Mouse (Mus musculus) C2C12 (cell line): Measurements from ENCODE around the gene Btbd2. TPM values are rescaled to one million over a fixed set of nuclear protein-coding genes. Genes with fewer than 3 reads are reported as not detected.

Source experiments
- H3K27me3 ChIP-seq: one replicate; pipeline ENCODE4 v1.6.1; 2011; ENCODE audit not compliant: control insufficient read depth, insufficient read depth, insufficient read length
- H3K36me3 ChIP-seq: one replicate; pipeline ENCODE4 v1.6.1; 2011; ENCODE audit not compliant: control insufficient read depth, insufficient read depth
- H3K4me3 ChIP-seq: one replicate; pipeline ENCODE4 v1.5.1; 2011; ENCODE audit warnings: mild to moderate bottlenecking, control low read depth; ENCODE audit not compliant: poor library complexity, insufficient read depth, severe bottlenecking
- H3K79me2 ChIP-seq: one replicate; pipeline ENCODE4 v1.6.1; 2011; ENCODE audit not compliant: control insufficient read depth, insufficient read depth
- H3K79me3 ChIP-seq: one replicate; pipeline ENCODE4 v1.6.1; 2011; ENCODE audit warnings: low read depth, control low read depth
- H3ac ChIP-seq: one replicate; pipeline ENCODE3; 2011; ENCODE audit warnings: low read depth; ENCODE audit not compliant: control insufficient read depth, insufficient read length
- CEBPB ChIP-seq: IDR thresholded peaks from one replicate; pipeline ENCODE4 v1.6.1; 2011; ENCODE audit warnings: low read depth, mild to moderate bottlenecking, control low read depth, moderate library complexity
- CTCF ChIP-seq: IDR thresholded peaks from one replicate; pipeline ENCODE4 v1.5.1; 2011; ENCODE audit not compliant: control insufficient read depth, insufficient read depth, insufficient read length
- FOSL1 ChIP-seq: IDR thresholded peaks from one replicate; pipeline ENCODE4 v1.8.0; 2011; ENCODE audit warnings: mild to moderate bottlenecking, low read length; ENCODE audit not compliant: poor library complexity, insufficient read depth, severe bottlenecking
- MAX ChIP-seq: IDR thresholded peaks from one replicate; pipeline ENCODE4 v1.6.1; 2011; ENCODE audit warnings: mild to moderate bottlenecking, control low read depth
- MYOD1 ChIP-seq: IDR thresholded peaks from one replicate; pipeline ENCODE4 v1.6.1; 2011; ENCODE audit warnings: low read depth; ENCODE audit not compliant: control insufficient read depth, insufficient read length
- MYOG ChIP-seq: IDR thresholded peaks from one replicate; pipeline ENCODE4 v1.6.1; 2011; ENCODE audit not compliant: control insufficient read depth, insufficient read length; ENCODE audit errors: extremely low read depth
- USF1 ChIP-seq: IDR thresholded peaks from one replicate; pipeline ENCODE4 v1.6.1; 2011; ENCODE audit warnings: low read depth, mild to moderate bottlenecking, control low read depth, moderate library complexity
- microRNA-seq: library from miRNA; unstranded; fragments of <30 nt; microRNA quantifications from one replicate; pipeline ENCODE4, GENCODE M21; 2019; ENCODE audit warnings: borderline microRNAs expressed
- polyA plus RNA-seq: library from polyadenylated mRNA; unstranded; fragments of >200 nt; fragmentation: generic; extraction: Trizol; gene quantifications from one replicate; pipeline ENCODE4 v1.2.1, GENCODE M21; 2012; ENCODE audit warnings: missing spikeins

Btbd2 gene
- polyA plus RNA-seq, 1 experiment: 53.8 TPM

GRCm38 (mm10) chr10:80604988-80605387, 51.9 kb downstream of the Btbd2 start:
- Histone ChIP-seq H3K79me3 (peaks cover 41% of the 10 kb centered on the region), H3ac (no peak overlapping the region), H3K27me3 (no peaks in the 10 kb centered on the region), H3K36me3 (peaks cover 29% of the 10 kb centered on the region), H3K79me2 (peaks cover 61% of the 10 kb centered on the region), H3K4me3 (no peak overlapping the region)
- TF ChIP-seq CEBPB: no peak

DNA sequence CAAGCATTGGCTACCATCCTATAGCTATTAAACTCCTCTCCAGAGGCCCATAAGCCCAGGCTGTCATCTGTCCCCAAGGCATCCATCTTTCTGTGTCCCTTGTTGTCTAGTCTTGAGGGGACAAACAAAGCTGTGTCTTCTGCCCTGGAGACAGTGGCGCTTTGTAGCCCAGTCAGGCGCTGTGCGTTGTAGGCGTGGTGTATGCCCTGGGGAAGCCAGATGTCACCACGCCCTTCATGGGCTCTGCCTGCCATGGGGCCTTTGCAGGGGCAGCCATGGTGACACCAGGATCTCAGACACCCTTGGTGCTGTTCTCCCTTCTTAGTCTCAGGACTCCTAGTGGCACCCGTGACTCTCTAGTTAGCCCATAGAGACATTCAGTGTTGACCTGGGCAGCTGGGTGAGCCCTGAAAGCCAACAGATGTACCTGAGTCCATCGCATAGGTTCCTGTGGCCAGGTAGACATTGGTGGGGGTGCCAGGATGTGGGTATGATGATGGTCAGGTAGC, 52.8 kb downstream of the Btbd2 start:
- H3ac ChIP-seq: peak overlapping the region; percentile 79
- no peaks in the 10 kb centered on the region for H3K27me3 ChIP-seq
- H3K79me2 ChIP-seq: peaks cover 61% of the 10 kb centered on the region
- peak overlapping the region; percentile 68 for H3K4me3 ChIP-seq
- H3K79me3 ChIP-seq: peaks cover 41% of the 10 kb centered on the region
- peaks cover 25% of the 10 kb centered on the region for H3K36me3 ChIP-seq
- no peak for TF ChIP-seq MYOG
- TF ChIP-seq USF1: no peak
- TF ChIP-seq CTCF: no peak
- TF ChIP-seq MYOD1: no peak
- TF ChIP-seq FOSL1: no peak
- TF ChIP-seq CEBPB: no peak
- TF ChIP-seq MAX: no peak

DNA sequence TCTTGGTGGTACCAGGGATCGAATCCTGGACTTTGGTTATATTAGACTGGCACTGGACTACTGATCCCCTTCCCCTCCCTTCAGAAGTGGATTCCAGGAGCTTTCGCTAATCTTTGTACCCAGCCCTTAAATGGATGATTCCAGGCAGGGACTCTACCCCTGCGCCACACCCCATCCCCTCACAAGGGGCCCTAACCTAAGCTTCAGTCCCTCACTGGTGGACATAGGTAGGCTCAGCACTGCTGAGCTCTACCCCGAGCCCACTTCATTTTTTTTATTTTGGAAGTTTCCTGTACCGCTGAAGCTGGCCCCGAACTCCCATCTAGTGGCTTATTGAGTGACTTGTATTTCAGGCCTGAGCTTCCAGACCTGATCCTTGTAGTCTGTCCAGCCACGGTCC, 53.5 kb downstream of the Btbd2 start:
- Histone ChIP-seq H3K79me2 (peaks cover 54% of the 10 kb centered on the region), H3K27me3 (no peaks in the 10 kb centered on the region), H3K36me3 (peaks cover 23% of the 10 kb centered on the region), H3K4me3 (peak overlapping the region; percentile 68), H3ac (peak overlapping the region; percentile 79), H3K79me3 (peaks cover 41% of the 10 kb centered on the region)
- no peak for TF ChIP-seq MYOD1
- TF ChIP-seq FOSL1: no peak
- TF ChIP-seq MYOG: no peak
- TF ChIP-seq USF1: no peak
- no peak for TF ChIP-seq MAX
- no peak for TF ChIP-seq CTCF
- TF ChIP-seq CEBPB: no peak

- Histone ChIP-seq H3K27me3 (no peaks in the 10 kb centered on the region), H3K36me3 (peaks cover 19% of the 10 kb centered on the region)
These were observed 54.1 kb downstream of the Btbd2 start, which contains the start of the genes Scamp4 and Adat3 for GRCm38 (mm10) chr10:80602698-80603325. Scamp4 (plus strand) TSS chr10:80602872. Adat3 (plus strand) TSS chr10:80602880.

DNA sequence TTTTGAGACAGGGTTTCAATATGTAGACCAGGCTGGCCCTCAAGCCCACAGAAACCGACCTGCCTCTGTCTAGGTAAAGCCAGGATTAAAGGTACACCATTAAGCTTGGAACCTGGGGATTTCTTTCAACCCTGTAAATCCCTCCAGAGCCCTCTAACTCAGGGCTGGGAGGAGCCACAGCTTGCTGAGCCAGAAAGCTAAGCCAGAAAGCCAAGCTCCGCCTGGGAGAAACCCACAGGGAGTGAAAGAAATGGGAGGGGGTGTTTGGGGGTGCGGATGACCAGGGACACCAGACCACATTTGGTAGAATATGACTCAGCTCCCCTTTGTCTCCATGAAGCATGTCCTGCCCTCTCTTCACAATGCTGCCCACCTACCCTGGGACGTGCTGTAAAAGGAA, 60.6 kb downstream of the Btbd2 start:
- TF ChIP-seq CEBPB (no peak), FOSL1 (no peak), CTCF (no peak), USF1 (no peak), MYOG (no peak), MAX (no peak), MYOD1 (no peak)
- Histone ChIP-seq H3K4me3 (no peak overlapping the region), H3K79me2 (no peaks in the 10 kb centered on the region), H3K27me3 (no peaks in the 10 kb centered on the region), H3ac (no peak overlapping the region), H3K79me3 (no peaks in the 10 kb centered on the region), H3K36me3 (no peaks in the 10 kb centered on the region)

More at GRCm38 (mm10) chr10:80602698-80603325, 54.1 kb downstream of the Btbd2 start, which contains the start of the genes Scamp4 and Adat3:
- Histone ChIP-seq H3K4me3 (peak within 1 kb of the TSS; percentile 68), H3K79me2 (peaks cover 48% of the 10 kb centered on the region), H3ac (peak within 1 kb of the TSS; percentile 79), H3K79me3 (peaks cover 39% of the 10 kb centered on the region)
- TF ChIP-seq MAX (peak; percentile 66), MYOD1 (no peak)

Small RNAs within 50 kb of the gene (microRNA-seq; reads per million reads assigned to microRNA genes)
- gene Mir6912: 0.40 reads per million, percentile 3 among the genes with 10 or more reads in this experiment

Other genes starting within 250 kb of the Btbd2 start
- gene Tcf3, start 223.4 kb downstream of the Btbd2 start, polyA plus RNA-seq: 111 TPM
- not detected for gene Onecut3, start 162.2 kb downstream of the Btbd2 start, polyA plus RNA-seq
- 0.13 TPM for gene Atp8b3, start 117.9 kb downstream of the Btbd2 start, polyA plus RNA-seq
- 23.0 TPM for gene Rexo1, start 95.5 kb downstream of the Btbd2 start, polyA plus RNA-seq
- gene Klf16, start 79.8 kb downstream of the Btbd2 start, polyA plus RNA-seq: 21.0 TPM
- 103 TPM for gene Abhd17a, start 66.7 kb downstream of the Btbd2 start, polyA plus RNA-seq
- 119 TPM for gene Scamp4, start 54.2 kb downstream of the Btbd2 start, polyA plus RNA-seq
- gene Adat3, start 54.2 kb downstream of the Btbd2 start, polyA plus RNA-seq: 11.1 TPM
- gene Gm49322, start 51.0 kb downstream of the Btbd2 start, polyA plus RNA-seq: 1.0 TPM
- gene Csnk1g2, start 34.2 kb downstream of the Btbd2 start, polyA plus RNA-seq: 165 TPM
- 61.4 TPM for gene Mknk2, start 21.0 kb upstream of the Btbd2 start, polyA plus RNA-seq
- gene Mob3a, start 44.9 kb upstream of the Btbd2 start, polyA plus RNA-seq: 34.2 TPM
- gene Izumo4, start 45.1 kb upstream of the Btbd2 start, polyA plus RNA-seq: 0.43 TPM
- 51.3 TPM for gene Ap3d1, start 85.2 kb upstream of the Btbd2 start, polyA plus RNA-seq
- 19.1 TPM for gene Dot1l, start 98.1 kb upstream of the Btbd2 start, polyA plus RNA-seq
- gene Sf3a2, start 141.1 kb upstream of the Btbd2 start, polyA plus RNA-seq: 106 TPM
- gene Plekhj1, start 141.6 kb upstream of the Btbd2 start, polyA plus RNA-seq: 74.8 TPM
- gene Amh, start 148.2 kb upstream of the Btbd2 start, polyA plus RNA-seq: 0.87 TPM
- 29.2 TPM for gene Jsrp1, start 156.4 kb upstream of the Btbd2 start, polyA plus RNA-seq
- gene Oaz1, start 169.6 kb upstream of the Btbd2 start, polyA plus RNA-seq: 1,494 TPM
- 0.05 TPM for gene Lingo3, start 187.0 kb upstream of the Btbd2 start, polyA plus RNA-seq
- 297 TPM for gene Lsm7, start 198.1 kb upstream of the Btbd2 start, polyA plus RNA-seq
- gene Sppl2b, start 198.2 kb upstream of the Btbd2 start, polyA plus RNA-seq: 31.2 TPM
- gene Tmprss9, start 214.8 kb upstream of the Btbd2 start, polyA plus RNA-seq: 0.02 TPM
- 263 TPM for gene Timm13, start 243.9 kb upstream of the Btbd2 start, polyA plus RNA-seq